Mouse (Mus musculus) kidney, postnatal 14 days (tissue): ENCODE data around the gene Zfp977.
"Not testable (repeated sequence)": the region's sequence is repeated elsewhere in the genome, so short reads cannot be mapped to it uniquely, and the experiment has no call there.

Source experiments
- DNase-seq: peaks from one replicate; pipeline ENCODE4 v3.0.0; 2022; ENCODE audit warnings: mixed read lengths

The Zfp977 gene

GRCm38 (mm10) chr7:42592413-42592812, at the start of gene Zfp977:
TSS of gene Zfp977 (minus strand) at chr7:42592547.
- not testable (repeated sequence) for DNase-seq

GRCm38 (mm10) chr7:42631031-42631430, 38.7 kb upstream of the Zfp977 start:
- not testable (repeated sequence) for DNase-seq

- not testable (repeated sequence) for DNase-seq
Measured at GRCm38 (mm10) chr7:42595666-42596065, 3.3 kb upstream of the Zfp977 start.

- not testable (repeated sequence) for DNase-seq
Measured at GRCm38 (mm10) chr7:42591311-42591710, 1.0 kb downstream of the Zfp977 start.

GRCm38 (mm10) chr7:42578488-42578887, 13.9 kb downstream of the Zfp977 start, which contains the start of gene Gm21028:
TSS of gene Gm21028 (minus strand) at chr7:42578588.
- no peak for DNase-seq

- no peak for DNase-seq
Measured at GRCm38 (mm10) chr7:42551766-42552165, 40.6 kb downstream of the Zfp977 start.
